Mouse (Mus musculus) limb, embryonic 11.5 days (tissue): ENCODE measurements around the gene Tmem176a. TPM values are rescaled to one million over a fixed set of nuclear protein-coding genes. Genes with fewer than 3 reads are reported as not detected.
A peak's percentile ranks its signal among the peaks of the same experiment; 100 is the strongest.

Source experiments
- ATAC-seq: fragments of 200-750 bp; cut with Nextera tagmentation; 2 replicates; pipeline ENCODE4 v1.8.0; 2017; ENCODE audit warnings: low read depth; ENCODE audit not compliant: insufficient number of reproducible peaks, low FRiP score, low TSS enrichment
- DNase-seq: peaks from one replicate; pipeline ENCODE4 v3.0.0-alpha.2; 2015; ENCODE audit warnings: low spot score
- H3K27ac ChIP-seq: fragments of 300-500 bp; sonication (generic); replicated peaks from 2 replicates; pipeline ENCODE4 v1.5.1; 2014; ENCODE audit warnings: low read depth, mild to moderate bottlenecking, low read length
- H3K27me3 ChIP-seq: fragments of 300-500 bp; sonication (generic); 2 replicates; pipeline ENCODE4 v1.6.1; 2014; ENCODE audit warnings: mild to moderate bottlenecking, low read length, mixed read lengths; ENCODE audit not compliant: control insufficient read depth, insufficient read depth
- H3K36me3 ChIP-seq: fragments of 300-500 bp; sonication (generic); 2 replicates; pipeline ENCODE4 v1.6.1; 2014; ENCODE audit warnings: mild to moderate bottlenecking, low read length, moderate library complexity, mixed read lengths; ENCODE audit not compliant: control insufficient read depth, insufficient read depth
- H3K4me1 ChIP-seq: fragments of 300-500 bp; sonication (generic); 2 replicates; pipeline ENCODE4 v1.6.1; 2014; ENCODE audit warnings: low read length, mixed read lengths; ENCODE audit not compliant: control insufficient read depth, insufficient read depth
- H3K4me2 ChIP-seq: fragments of 300-500 bp; sonication (generic); 2 replicates; pipeline ENCODE4 v1.6.1; 2014; ENCODE audit warnings: low read depth, mild to moderate bottlenecking, moderate library complexity; ENCODE audit not compliant: severe bottlenecking
- H3K4me3 ChIP-seq: fragments of 300-500 bp; sonication (generic); 2 replicates; pipeline ENCODE4 v1.5.1; 2014; ENCODE audit warnings: low read depth, low read length
- H3K9ac ChIP-seq: fragments of 300-500 bp; sonication (generic); 2 replicates; pipeline ENCODE4 v1.6.1; 2014; ENCODE audit warnings: mild to moderate bottlenecking, low read length
- H3K9me3 ChIP-seq: fragments of 300-500 bp; sonication (generic); 2 replicates; pipeline ENCODE4 v1.6.1; 2016; ENCODE audit warnings: low read length; ENCODE audit not compliant: control insufficient read depth
- WGBS: fragments of 180-500 bp; shearing (Covaris S2); extraction: QIAGEN DNeasy Blood & Tissue Kit; methylation state at CpG from one replicate; pipeline ENCODE4 v1.1.7; 2014; 5-methylcytosine and 5-hydroxymethylcytosine counted together
- polyA plus RNA-seq: library from polyadenylated mRNA; unstranded; fragments of >200 nt; fragmentation: Nextera tagmentation; extraction: Ambion mirVana; gene quantifications from 2 replicates; pipeline ENCODE4 v1.2.1, GENCODE M21; 2014

Tmem176a gene
- polyA plus RNA-seq, 1 experiment from 2014 or later, result 37.5 TPM

- no peak overlapping the region for H3K27ac ChIP-seq
- DNase-seq (no peak), ATAC-seq (no peak)
- H3K4me2 ChIP-seq, result no peak overlapping the region
- no peaks in the 10 kb centered on the region for H3K27me3 ChIP-seq
- peaks cover 2% of the 10 kb centered on the region; the same call in 1 of the 2 replicates for H3K36me3 ChIP-seq
- H3K9me3 ChIP-seq, result no peaks in the 10 kb centered on the region
- no peak overlapping the region for H3K4me3 ChIP-seq
- H3K4me1 ChIP-seq, result peaks cover 5% of the 10 kb centered on the region
- 87% methylated on average over 5 of the region's 5 CpGs for WGBS
- no peak overlapping the region for H3K9ac ChIP-seq
Observed at GRCm38 (mm10) chr6:48835241-48835640, 5.5 kb upstream of the Tmem176a start.

DNA sequence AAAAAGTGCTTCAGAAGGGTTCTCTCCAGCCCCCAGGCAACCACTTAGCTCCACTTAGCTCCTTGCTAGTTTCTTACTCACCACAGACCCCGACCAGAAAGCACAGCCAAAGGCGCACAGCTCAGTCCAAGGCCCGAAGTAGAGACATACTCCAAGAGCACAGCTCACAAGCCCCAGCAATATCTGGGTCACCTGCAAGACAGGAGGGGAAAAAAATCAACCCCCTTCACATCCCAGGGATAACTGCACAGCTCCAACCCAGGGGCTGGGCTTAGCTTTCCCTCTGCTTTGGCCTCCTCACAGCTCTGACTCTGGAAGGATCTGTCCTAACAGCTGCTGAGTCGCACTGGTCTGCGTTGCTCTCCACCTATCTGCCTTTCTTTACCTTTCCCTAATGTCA lies 4.6 kb upstream of the Tmem176a start:
- H3K4me1 ChIP-seq, result peaks cover 14% of the 10 kb centered on the region
- DNase-seq (no peak), ATAC-seq (no peak)
- no peak overlapping the region for H3K4me3 ChIP-seq
- no peaks in the 10 kb centered on the region for H3K9me3 ChIP-seq
- no peak overlapping the region for H3K4me2 ChIP-seq
- H3K36me3 ChIP-seq, result peaks cover 2% of the 10 kb centered on the region; the same call in 1 of the 2 replicates
- H3K27ac ChIP-seq, result no peak overlapping the region
- 90% methylated on average over 5 of the region's 5 CpGs for WGBS
- no peak overlapping the region for H3K9ac ChIP-seq
- no peaks in the 10 kb centered on the region for H3K27me3 ChIP-seq

GRCm38 (mm10) chr6:48837516-48837915 lies 3.2 kb upstream of the Tmem176a start:
- H3K4me3 ChIP-seq, result no peak overlapping the region
- H3K9me3 ChIP-seq, result no peaks in the 10 kb centered on the region
- no peak for DNase-seq
- no peak overlapping the region for H3K4me2 ChIP-seq
- H3K27ac ChIP-seq, result no peak overlapping the region
- WGBS, result 80% methylated on average over 7 of the region's 7 CpGs
- H3K36me3 ChIP-seq, result no peaks in the 10 kb centered on the region
- H3K27me3 ChIP-seq, result no peaks in the 10 kb centered on the region
- peaks cover 23% of the 10 kb centered on the region for H3K4me1 ChIP-seq
- H3K9ac ChIP-seq, result no peak overlapping the region
- ATAC-seq, result no peak

DNA sequence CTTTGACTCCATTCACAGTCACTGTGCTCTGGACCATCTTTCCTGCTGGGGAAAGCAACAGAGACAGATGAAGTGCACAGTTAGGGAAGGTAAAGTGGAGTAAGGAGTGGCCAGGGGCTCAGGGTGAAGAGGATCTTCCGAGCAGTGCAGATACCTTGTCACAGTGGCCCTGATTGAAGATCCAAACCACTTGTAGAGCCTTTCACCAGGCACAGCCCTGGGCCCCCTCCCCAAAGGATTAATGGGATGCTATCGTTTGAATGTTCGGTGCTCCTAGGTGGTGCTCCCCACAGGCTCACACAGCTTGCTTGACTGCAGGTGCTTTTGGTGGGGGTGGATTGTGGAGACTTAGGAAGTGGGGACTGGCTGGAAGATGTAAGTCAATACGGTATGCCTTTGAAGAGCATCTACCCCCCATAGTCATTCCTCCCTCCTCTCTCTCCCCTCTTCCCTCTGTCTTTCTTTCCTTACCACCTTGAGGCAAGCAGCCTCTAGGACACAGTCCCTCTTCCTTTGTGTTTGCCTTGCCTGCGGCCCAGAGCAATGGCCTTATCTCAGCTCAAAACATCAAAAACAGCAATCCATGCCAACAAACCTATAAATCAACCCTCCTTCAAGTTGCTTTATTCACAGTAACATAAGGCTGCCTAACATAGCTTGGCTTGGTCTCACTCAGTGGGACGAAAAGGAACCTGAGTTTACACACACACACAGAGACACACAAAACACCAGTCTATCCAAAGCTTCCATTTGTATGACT lies 2.2 kb upstream of the Tmem176a start:
- Histone ChIP-seq H3K9me3 (no peaks in the 10 kb centered on the region), H3K27me3 (no peaks in the 10 kb centered on the region), H3K27ac (no peak overlapping the region), H3K4me3 (no peak overlapping the region), H3K36me3 (no peaks in the 10 kb centered on the region), H3K9ac (no peak overlapping the region), H3K4me1 (peaks cover 23% of the 10 kb centered on the region), H3K4me2 (no peak overlapping the region)
- no peak for ATAC-seq
- WGBS, result 76% methylated on average over 6 of the region's 6 CpGs
- DNase-seq, result no peak

DNA sequence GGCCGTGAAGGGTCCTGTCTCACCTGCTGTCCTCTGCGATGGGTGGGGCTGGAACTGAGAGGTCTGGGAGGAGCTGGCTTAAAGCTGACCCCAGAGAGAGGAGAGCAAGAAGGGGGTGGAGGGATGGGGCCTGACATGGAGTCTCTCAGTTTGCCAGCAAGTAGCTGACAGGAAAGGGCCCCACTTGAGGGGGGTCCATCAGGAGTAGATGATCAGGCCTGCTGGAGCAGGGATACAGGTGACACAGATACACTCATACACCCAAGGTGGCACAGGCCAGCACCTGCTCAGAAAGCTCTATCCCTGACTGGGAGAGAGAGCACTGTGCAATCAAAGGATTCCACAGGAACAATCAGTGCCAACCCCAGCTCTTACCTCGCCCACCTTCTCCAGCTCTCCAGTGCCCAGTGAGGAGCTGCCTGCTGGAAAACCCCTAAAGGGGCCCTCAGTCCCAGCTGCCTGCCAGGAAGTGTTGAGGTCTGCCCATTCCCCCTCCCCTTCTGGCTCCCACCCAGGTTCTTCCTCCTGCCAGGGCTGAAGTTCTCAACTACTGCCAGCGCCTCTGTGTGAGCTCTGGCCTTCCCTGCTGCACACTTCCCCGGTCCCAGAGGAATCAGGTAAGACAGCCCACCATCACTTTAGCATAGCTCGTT lies 380 bp downstream of the Tmem176a start, which contains the start of gene Tmem176b:
Gene Tmem176b (minus strand): TSS at position 524 of the 653 bp plus-strand sequence.
- peak; percentile 89 for ATAC-seq
- WGBS, result 4% methylated on average over 6 of the region's 6 CpGs

GRCm38 (mm10) chr6:48842111-48842842 lies 1.6 kb downstream of the Tmem176a start:
- peak overlapping the region; percentile 58 for H3K4me2 ChIP-seq
- H3K4me3 ChIP-seq, result peak overlapping the region; percentile 40
- DNase-seq, result peak; percentile 27
- H3K9me3 ChIP-seq, result no peaks in the 10 kb centered on the region
- no peaks in the 10 kb centered on the region for H3K36me3 ChIP-seq
- no peak overlapping the region for H3K27ac ChIP-seq
- peak overlapping the region; percentile 58; the same call in 1 of the 2 replicates for H3K9ac ChIP-seq
- no peak for ATAC-seq
- no peaks in the 10 kb centered on the region for H3K27me3 ChIP-seq
- peaks cover 23% of the 10 kb centered on the region for H3K4me1 ChIP-seq
- WGBS, result 73% methylated on average over 11 of the region's 11 CpGs

More for the DNA sequence above, 380 bp downstream of the Tmem176a start, which contains the start of gene Tmem176b:
- peaks cover 23% of the 10 kb centered on the region for H3K4me1 ChIP-seq
- H3K9ac ChIP-seq, result peak within 1 kb of the TSS; percentile 58
- peak within 1 kb of the TSS; percentile 40 for H3K4me3 ChIP-seq
- H3K27me3 ChIP-seq, result no peaks in the 10 kb centered on the region
- peak; percentile 85 for DNase-seq
- H3K36me3 ChIP-seq, result no peaks in the 10 kb centered on the region
- H3K9me3 ChIP-seq, result no peaks in the 10 kb centered on the region
- peak within 1 kb of the TSS; percentile 58 for H3K4me2 ChIP-seq
- peak within 1 kb of the TSS; percentile 56; the same call in 1 of the 2 replicates for H3K27ac ChIP-seq

GRCm38 (mm10) chr6:48845086-48845485 lies 4.4 kb downstream of the Tmem176a start:
- Histone ChIP-seq H3K4me2 (no peak overlapping the region), H3K9ac (no peak overlapping the region), H3K9me3 (no peaks in the 10 kb centered on the region), H3K4me1 (peaks cover 19% of the 10 kb centered on the region), H3K27me3 (no peaks in the 10 kb centered on the region), H3K36me3 (no peaks in the 10 kb centered on the region), H3K4me3 (no peak overlapping the region), H3K27ac (no peak overlapping the region)
- ATAC-seq, result no peak
- DNase-seq, result no peak
- 67% methylated on average over 4 of the region's 4 CpGs for WGBS

GRCm38 (mm10) chr6:48851820-48852491 lies 11.2 kb downstream of the Tmem176a start:
- Histone ChIP-seq H3K9ac (peak overlapping the region; percentile 65), H3K4me2 (peak overlapping the region; percentile 48), H3K4me1 (no peaks in the 10 kb centered on the region), H3K36me3 (no peaks in the 10 kb centered on the region), H3K9me3 (no peaks in the 10 kb centered on the region), H3K27ac (peak overlapping the region; percentile 84), H3K27me3 (no peaks in the 10 kb centered on the region), H3K4me3 (peak overlapping the region; percentile 26)
- DNase-seq (peak; percentile 80), ATAC-seq (peak; percentile 57; the same call in 1 of the 2 replicates)
- WGBS, result under 1% methylated on average over 28 of the region's 29 CpGs
